Mouse (Mus musculus): ENCODE data around the gene Tjp1. TPM values are rescaled to one million over a fixed set of nuclear protein-coding genes. Genes with fewer than 3 reads are reported as not detected.
A peak's percentile ranks its signal among the peaks of the same experiment; 100 is the strongest.

Tjp1 gene
- polyA plus RNA-seq, 2 experiments, result 1.9 to 4.9 TPM

- H3K27me3 ChIP-seq (ENCODE audit: control insufficient read depth, insufficient read depth, low read length), result peaks cover 35% of the 10 kb centered on the region
- no peak overlapping the region for H3K27ac ChIP-seq
- H3K9me3 ChIP-seq (ENCODE audit: control insufficient read depth, low read length), result no peaks in the 10 kb centered on the region
- no peak for ATAC-seq (ENCODE audit: insufficient read depth)
- H3K4me3 ChIP-seq (ENCODE audit: insufficient read depth in 1 of 2, low read depth in 2 of 2, low read length in 2 of 2), result no peak overlapping the region
- no peaks in the 10 kb centered on the region for H3K36me3 ChIP-seq (replicated peaks; ENCODE audit: control insufficient read depth, insufficient read depth, low read depth)
- DNase-seq (ENCODE audit: low read depth in 3 of 3, low spot score in 3 of 3), result no peak
- no peak overlapping the region for H3K4me2 ChIP-seq (ENCODE audit: low read depth)
- peaks cover 0 to 2% of the 10 kb centered on the region in 2 experiments; a peak in 1 of 4 replicates for H3K4me1 ChIP-seq (replicated peaks; ENCODE audit: control insufficient read depth in 2 of 2, insufficient read depth in 2 of 2, low read length in 1 of 2)
- WGBS (ENCODE audit: insufficient replicate concordance), result 21% methylated on average over 8 of the region's 8 CpGs
- no peak overlapping the region for H3K9ac ChIP-seq (replicated peaks)
- no peak for TF ChIP-seq EP300 (IDR thresholded peaks at IDR 0.05; ENCODE audit: low read depth)
- no peak for TF ChIP-seq CTCF (IDR thresholded peaks at IDR 0.05; ENCODE audit: low read depth)
Observed at GRCm38 (mm10) chr7:65375176-65375575, 152.4 kb downstream of the Tjp1 start.

GRCm38 (mm10) chr7:65373336-65373735, 154.2 kb downstream of the Tjp1 start:
- Histone ChIP-seq H3K9ac (replicated peaks) (no peak overlapping the region), H3K4me3 (ENCODE audit: insufficient read depth in 1 of 2, low read depth in 2 of 2, low read length in 2 of 2) (no peak overlapping the region), H3K27ac (no peak overlapping the region), H3K36me3 (replicated peaks; ENCODE audit: control insufficient read depth, insufficient read depth, low read depth) (no peaks in the 10 kb centered on the region), H3K27me3 (ENCODE audit: control insufficient read depth, insufficient read depth, low read length) (peaks cover 49% of the 10 kb centered on the region), H3K9me3 (ENCODE audit: control insufficient read depth, low read length) (no peaks in the 10 kb centered on the region), H3K4me2 (ENCODE audit: low read depth) (no peak overlapping the region), H3K4me1 (replicated peaks; ENCODE audit: control insufficient read depth in 2 of 2, insufficient read depth in 2 of 2, low read length in 1 of 2) (peaks cover 0 to 5% of the 10 kb centered on the region in 2 experiments; a peak in 1 of 4 replicates)
- DNase-seq (ENCODE audit: low read depth in 3 of 3, low spot score in 3 of 3) (no peak), ATAC-seq (ENCODE audit: insufficient read depth) (no peak)
- TF ChIP-seq EP300 (IDR thresholded peaks at IDR 0.05; ENCODE audit: low read depth), result no peak
- WGBS (ENCODE audit: insufficient replicate concordance), result 6% methylated on average over 8 of the region's 8 CpGs

GRCm38 (mm10) chr7:65371765-65372164, 155.8 kb downstream of the Tjp1 start:
- DNase-seq (ENCODE audit: low read depth in 3 of 3, low spot score in 3 of 3) (no peak), ATAC-seq (ENCODE audit: insufficient read depth) (no peak)
- no peak overlapping the region for H3K9ac ChIP-seq (replicated peaks)
- H3K4me1 ChIP-seq (replicated peaks; ENCODE audit: control insufficient read depth in 2 of 2, insufficient read depth in 2 of 2, low read length in 1 of 2), result peaks cover 0 to 7% of the 10 kb centered on the region in 2 experiments; a peak in 1 of 4 replicates
- peaks cover 55% of the 10 kb centered on the region for H3K27me3 ChIP-seq (ENCODE audit: control insufficient read depth, insufficient read depth, low read length)
- no peaks in the 10 kb centered on the region for H3K9me3 ChIP-seq (ENCODE audit: control insufficient read depth, low read length)
- peak overlapping the region in 1 of 2 experiments; percentile 61; a peak in 1 of 4 replicates for H3K4me3 ChIP-seq (ENCODE audit: insufficient read depth in 1 of 2, low read depth in 2 of 2, low read length in 2 of 2)
- H3K27ac ChIP-seq, result no peak overlapping the region
- no peaks in the 10 kb centered on the region for H3K36me3 ChIP-seq (replicated peaks; ENCODE audit: control insufficient read depth, insufficient read depth, low read depth)
- TF ChIP-seq CTCF (IDR thresholded peaks at IDR 0.05; ENCODE audit: low read depth), result no peak
- no peak for TF ChIP-seq EP300 (IDR thresholded peaks at IDR 0.05; ENCODE audit: low read depth)
- WGBS (ENCODE audit: insufficient replicate concordance), result 21% methylated on average over 6 of the region's 6 CpGs
- H3K4me2 ChIP-seq (ENCODE audit: low read depth), result peak overlapping the region; percentile 60

- ATAC-seq (ENCODE audit: insufficient read depth) (peak; percentile 83), DNase-seq (ENCODE audit: low read depth in 3 of 3, low spot score in 3 of 3) (peak; percentile 17 to 37 (median 22))
- Histone ChIP-seq H3K27ac (no peak overlapping the region), H3K9ac (replicated peaks) (peak overlapping the region; percentile 53), H3K9me3 (ENCODE audit: control insufficient read depth, low read length) (no peaks in the 10 kb centered on the region), H3K4me3 (ENCODE audit: insufficient read depth in 1 of 2, low read depth in 2 of 2, low read length in 2 of 2) (peak overlapping the region; percentile 61 to 73), H3K27me3 (ENCODE audit: control insufficient read depth, insufficient read depth, low read length) (peaks cover 55% of the 10 kb centered on the region), H3K36me3 (replicated peaks; ENCODE audit: control insufficient read depth, insufficient read depth, low read depth) (no peaks in the 10 kb centered on the region), H3K4me2 (ENCODE audit: low read depth) (peak overlapping the region; percentile 60), H3K4me1 (replicated peaks; ENCODE audit: control insufficient read depth in 2 of 2, insufficient read depth in 2 of 2, low read length in 1 of 2) (peaks cover 0 to 7% of the 10 kb centered on the region in 2 experiments; a peak in 1 of 4 replicates)
- WGBS (ENCODE audit: insufficient replicate concordance), result under 1% methylated on average over 75 of the region's 92 CpGs
- no peak for TF ChIP-seq EP300 (IDR thresholded peaks at IDR 0.05; ENCODE audit: low read depth)
- TF ChIP-seq CTCF (IDR thresholded peaks at IDR 0.05; ENCODE audit: low read depth), result no peak
Observed at GRCm38 (mm10) chr7:65370787-65371616, 156.6 kb downstream of the Tjp1 start.

GRCm38 (mm10) chr7:65370381-65370786, 157.2 kb downstream of the Tjp1 start:
- no peak overlapping the region for H3K27ac ChIP-seq
- TF ChIP-seq CTCF (IDR thresholded peaks at IDR 0.05; ENCODE audit: low read depth) (no peak), EP300 (IDR thresholded peaks at IDR 0.05; ENCODE audit: low read depth) (no peak)
- peak overlapping the region; percentile 61 to 73 for H3K4me3 ChIP-seq (ENCODE audit: insufficient read depth in 1 of 2, low read depth in 2 of 2, low read length in 2 of 2)
- no peaks in the 10 kb centered on the region for H3K9me3 ChIP-seq (ENCODE audit: control insufficient read depth, low read length)
- under 1% methylated on average over 32 of the region's 46 CpGs for WGBS (ENCODE audit: insufficient replicate concordance)
- no peaks in the 10 kb centered on the region for H3K36me3 ChIP-seq (replicated peaks; ENCODE audit: control insufficient read depth, insufficient read depth, low read depth)
- H3K9ac ChIP-seq (replicated peaks), result peak overlapping the region; percentile 53
- DNase-seq (ENCODE audit: low read depth in 3 of 3, low spot score in 3 of 3), result no peak
- ATAC-seq (ENCODE audit: insufficient read depth), result peak; percentile 32; the same call in 1 of the 2 replicates
- H3K4me1 ChIP-seq (replicated peaks; ENCODE audit: control insufficient read depth in 2 of 2, insufficient read depth in 2 of 2, low read length in 1 of 2), result peaks cover 0 to 7% of the 10 kb centered on the region in 2 experiments; a peak in 2 of 4 replicates
- H3K4me2 ChIP-seq (ENCODE audit: low read depth), result peak overlapping the region; percentile 60
- H3K27me3 ChIP-seq (ENCODE audit: control insufficient read depth, insufficient read depth, low read length), result peaks cover 53% of the 10 kb centered on the region
